Comparison of ENCODE assay signal across 17 mouse cellular contexts in genomic region chr3:124849915-124850314, GRCm38 (mm10).
"Had no signal": no experiment of that assay in that cellular context is flagged by ENCODE, and none has a peak within 500 bp of the region (broad histone marks: within the 10 kb centered on the region; RNA-seq: fewer than 3 reads in every experiment).

No protein-coding gene starts in this region.

- H3K4me1 ChIP-seq: lung, embryonic 15.5 days; megakaryocyte, embryonic 14.5 days; midbrain, embryonic 13.5 days; midbrain, embryonic 15.5 days; neural tube, embryonic 12.5 days; stomach, embryonic 15.5 days had no signal

- ATAC-seq: lung, postnatal 0 days; midbrain, embryonic 13.5 days; midbrain, embryonic 15.5 days had no signal

- H3K27me3 ChIP-seq: lung, embryonic 15.5 days; megakaryocyte, embryonic 14.5 days; midbrain, embryonic 13.5 days; midbrain, embryonic 15.5 days; neural tube, embryonic 12.5 days; stomach, embryonic 15.5 days had no signal

- H3K9ac ChIP-seq: lung, embryonic 15.5 days; midbrain, embryonic 13.5 days; midbrain, embryonic 15.5 days; neural tube, embryonic 12.5 days; stomach, embryonic 15.5 days had no signal

- H3K9me3 ChIP-seq: lung, embryonic 15.5 days; megakaryocyte, embryonic 14.5 days; midbrain, embryonic 13.5 days; midbrain, embryonic 15.5 days; neural tube, embryonic 12.5 days; stomach, embryonic 15.5 days had no signal

- H3K4me3 ChIP-seq: lung, embryonic 15.5 days; megakaryocyte, embryonic 14.5 days; midbrain, embryonic 13.5 days; midbrain, embryonic 15.5 days; neural tube, embryonic 12.5 days; stomach, embryonic 15.5 days had no signal

- DNase-seq: lung, adult 2 months; lung, postnatal 14 days; lung, postnatal 36 days; right cerebral cortex, postnatal 14 days; thymus, adult 2 months; thymus, postnatal 25 days; thymus, postnatal 4 days had no signal

- H3K36me3 ChIP-seq: lung, embryonic 15.5 days; midbrain, embryonic 13.5 days; midbrain, embryonic 15.5 days; neural tube, embryonic 12.5 days; stomach, embryonic 15.5 days had no signal

- H3K4me2 ChIP-seq: lung, embryonic 15.5 days; midbrain, embryonic 11.5 days; midbrain, embryonic 13.5 days; midbrain, embryonic 15.5 days; neural tube, embryonic 12.5 days; stomach, embryonic 15.5 days had no signal

- H3K27ac ChIP-seq: lung, embryonic 15.5 days; macrophage; midbrain, embryonic 13.5 days; midbrain, embryonic 15.5 days; neural tube, embryonic 12.5 days; stomach, embryonic 15.5 days; stomach, postnatal 0 days had no signal
